Mouse (Mus musculus) CH12.LX (cell line): ENCODE measurements at regions not wholly inside any gene's neighbourhood (a gene's known extent, or its start where the extent isn't known, plus 50 kb on each side); places are given as distances from the start of the nearest gene placed in this dataset.

Experiments
- DNase-seq: peaks from one replicate; pipeline ENCODE4 v3.0.0-alpha.2; 2013; ENCODE audit errors: extremely low read depth
- H3K27ac ChIP-seq: 2 replicates; pipeline ENCODE4 v1.5.1; 2012; ENCODE audit warnings: low read depth, mild to moderate bottlenecking, control low read depth, moderate library complexity; ENCODE audit not compliant: insufficient read depth
- H3K27me3 ChIP-seq: replicated peaks from 2 replicates; pipeline ENCODE3; 2012; ENCODE audit warnings: inconsistent platforms
- H3K36me3 ChIP-seq, 2 experiments: replicated peaks in 1 of 2; 2 replicates each; pipeline versions ENCODE3 to v1.6.1; 2012; ENCODE audit warnings: inconsistent platforms in 1 of 2, low read length in 1 of 2, mild to moderate bottlenecking in 1 of 2, mixed read lengths in 1 of 2, moderate library complexity in 1 of 2; ENCODE audit not compliant: control insufficient read depth in 1 of 2, insufficient read depth in 1 of 2
- H3K4me1 ChIP-seq, 2 experiments: 2 replicates each; pipeline ENCODE4 v1.6.1; 2012; ENCODE audit warnings: inconsistent platforms in 1 of 2, moderate library complexity in 1 of 2; ENCODE audit not compliant: insufficient read depth in 2 of 2, control insufficient read depth in 1 of 2
- H3K4me2 ChIP-seq: 2 replicates; pipeline ENCODE4 v1.6.1; 2012; ENCODE audit warnings: low read depth, mild to moderate bottlenecking, control low read depth; ENCODE audit not compliant: poor library complexity, insufficient read depth, severe bottlenecking
- H3K4me3 ChIP-seq, 3 experiments: fragments of 150-350 bp in 1 of 3; sonication (generic) in 1 of 3; replicated peaks in 1 of 3; 2 replicates each; pipeline versions ENCODE3 to v1.5.1; 2011 to 2012; ENCODE audit warnings: low read depth in 2 of 3, low read length in 2 of 3, mild to moderate bottlenecking in 2 of 3, moderate library complexity in 2 of 3, control low read depth in 1 of 3, improper control_type of control experiment in 1 of 3, inconsistent platforms in 1 of 3, mixed read lengths in 1 of 3; ENCODE audit not compliant: poor library complexity in 1 of 3
- H3K79me2 ChIP-seq: replicated peaks from 2 replicates; pipeline ENCODE4 v1.6.1; 2012; ENCODE audit warnings: mild to moderate bottlenecking, moderate library complexity; ENCODE audit not compliant: control insufficient read depth, poor library complexity, insufficient read depth, severe bottlenecking; ENCODE audit errors: extremely low read depth
- H3K9ac ChIP-seq: 2 replicates; pipeline ENCODE4 v1.6.1; 2012; ENCODE audit warnings: low read depth, mild to moderate bottlenecking, control low read depth, moderate library complexity; ENCODE audit not compliant: insufficient read depth
- H3K9me3 ChIP-seq: replicated peaks from 2 replicates; pipeline ENCODE3; 2012; ENCODE audit warnings: low read length, inconsistent platforms, mixed read lengths
- BHLHE40 ChIP-seq: IDR thresholded peaks from 2 replicates; pipeline ENCODE4 v1.6.1; 2011; ENCODE audit warnings: mild to moderate bottlenecking, low read depth, low read length, improper control_type of control experiment
- CHD1 ChIP-seq: IDR thresholded peaks from 2 replicates; pipeline ENCODE4 v1.6.1; 2012; ENCODE audit warnings: low read depth, low read length, improper control_type of control experiment, inconsistent platforms
- CTCF ChIP-seq, 2 experiments: IDR thresholded peaks in 1 of 2; conservative IDR thresholded peaks in 1 of 2; 2 replicates each; pipeline ENCODE4 v1.5.1; 2011 to 2012; ENCODE audit warnings: low read depth in 2 of 2, low read length in 2 of 2, improper control_type of control experiment in 1 of 2, inconsistent platforms in 1 of 2, mild to moderate bottlenecking in 1 of 2, moderate library complexity in 1 of 2
- ELF1 ChIP-seq: IDR thresholded peaks from 2 replicates; pipeline ENCODE4 v1.6.1; 2014; ENCODE audit warnings: low read depth, mild to moderate bottlenecking, inconsistent platforms, low read length, improper control_type of control experiment
- EP300 ChIP-seq: IDR thresholded peaks from 2 replicates; pipeline ENCODE4 v1.6.1; 2011; ENCODE audit warnings: low read length, improper control_type of control experiment
- GABPA ChIP-seq: IDR thresholded peaks from 2 replicates; pipeline ENCODE4 v1.6.1; 2012; ENCODE audit warnings: low read depth, low read length, improper control_type of control experiment, inconsistent platforms; ENCODE audit not compliant: insufficient replicate concordance
- IRF4 ChIP-seq: IDR thresholded peaks from 2 replicates; pipeline ENCODE4 v1.6.1; 2014; ENCODE audit warnings: low read depth, mild to moderate bottlenecking, inconsistent platforms, low read length, improper control_type of control experiment
- JUN ChIP-seq: IDR thresholded peaks from 2 replicates; pipeline ENCODE4 v1.6.1; 2011; ENCODE audit warnings: low read depth, mild to moderate bottlenecking, low read length, improper control_type of control experiment, moderate library complexity; ENCODE audit not compliant: insufficient read depth
- KAT2A ChIP-seq: IDR thresholded peaks from 2 replicates; pipeline ENCODE4 v1.6.1; 2012; ENCODE audit warnings: low read length, improper control_type of control experiment, inconsistent platforms; ENCODE audit not compliant: insufficient replicate concordance
- MAFK ChIP-seq: IDR thresholded peaks from 2 replicates; pipeline ENCODE4 v1.6.1; 2011; ENCODE audit warnings: low read length, improper control_type of control experiment; ENCODE audit not compliant: insufficient replicate concordance
- MAX ChIP-seq: IDR thresholded peaks from 2 replicates; pipeline ENCODE4 v1.6.1; 2011; ENCODE audit warnings: low read length, improper control_type of control experiment
- MEF2A ChIP-seq: IDR thresholded peaks from 2 replicates; pipeline ENCODE4 v1.6.1; 2014; ENCODE audit warnings: low read depth, mild to moderate bottlenecking, inconsistent platforms, low read length, improper control_type of control experiment, borderline replicate concordance
- MYC ChIP-seq: IDR thresholded peaks from 2 replicates; pipeline ENCODE4 v1.6.1; 2011; ENCODE audit warnings: low read depth, mild to moderate bottlenecking, improper control_type of control experiment, low read length
- NELFE ChIP-seq: IDR thresholded peaks from 2 replicates; pipeline ENCODE4 v1.6.1; 2011; ENCODE audit warnings: low read depth, low read length, improper control_type of control experiment
- NRF1 ChIP-seq: IDR thresholded peaks from 2 replicates; pipeline ENCODE4 v1.6.1; 2014; ENCODE audit warnings: low read depth, mild to moderate bottlenecking, inconsistent platforms, low read length, improper control_type of control experiment, moderate library complexity
- POLR2A ChIP-seq: IDR thresholded peaks from 2 replicates; pipeline ENCODE4 v1.6.1; 2011; ENCODE audit warnings: low read depth, mild to moderate bottlenecking, improper control_type of control experiment, low read length
- RAD21 ChIP-seq: IDR thresholded peaks from 2 replicates; pipeline ENCODE4 v1.6.1; 2011; ENCODE audit warnings: low read depth, mild to moderate bottlenecking, low read length, improper control_type of control experiment, moderate library complexity
- SMC3 ChIP-seq: IDR thresholded peaks from 2 replicates; pipeline ENCODE4 v1.6.1; 2011; ENCODE audit warnings: low read depth, low read length, improper control_type of control experiment
- TBP ChIP-seq: conservative IDR thresholded peaks from 2 replicates; pipeline ENCODE4 v1.6.1; 2011; ENCODE audit warnings: low read depth, low read length, improper control_type of control experiment
- TCF12 ChIP-seq: IDR thresholded peaks from 2 replicates; pipeline ENCODE4 v1.6.1; 2014; ENCODE audit warnings: low read depth, mild to moderate bottlenecking, inconsistent platforms, low read length, improper control_type of control experiment
- USF2 ChIP-seq: conservative IDR thresholded peaks from 2 replicates; pipeline ENCODE4 v1.6.1; 2011; ENCODE audit warnings: low read depth, low read length, improper control_type of control experiment
- ZC3H11A ChIP-seq: IDR thresholded peaks from 2 replicates; pipeline ENCODE4 v1.6.1; 2012; ENCODE audit warnings: low read depth, mild to moderate bottlenecking, inconsistent platforms, low read length, improper control_type of control experiment
- ZKSCAN1 ChIP-seq: IDR thresholded peaks from 2 replicates; pipeline ENCODE4 v1.6.1; 2012; ENCODE audit warnings: low read depth, inconsistent platforms, low read length, improper control_type of control experiment, borderline replicate concordance
- ZNF384 ChIP-seq: IDR thresholded peaks from 2 replicates; pipeline ENCODE4 v1.6.1; 2012; ENCODE audit warnings: low read depth, low read length, improper control_type of control experiment, inconsistent platforms
- dilution Hi-C: fragments of 300-500 bp; cut with MboI; formaldehyde crosslinking; loops from 2 replicates; pipeline ENCODE4 v1.14.3; 2020; ENCODE audit warnings: low sequenced_read_pairs; ENCODE audit not compliant: extremely low pct_unique_long_range_greater_than_20kb, extremely low pct_ligation_motif_present
- in situ Hi-C: fragments of 300-500 bp; cut with MboI; formaldehyde crosslinking; loops from 3 replicates; pipeline ENCODE4 v1.14.3; 2019; ENCODE audit warnings: low sequenced_read_pairs, low pct_ligation_motif_present, low pct_unique_long_range_greater_than_20kb, mixed read lengths

DNA sequence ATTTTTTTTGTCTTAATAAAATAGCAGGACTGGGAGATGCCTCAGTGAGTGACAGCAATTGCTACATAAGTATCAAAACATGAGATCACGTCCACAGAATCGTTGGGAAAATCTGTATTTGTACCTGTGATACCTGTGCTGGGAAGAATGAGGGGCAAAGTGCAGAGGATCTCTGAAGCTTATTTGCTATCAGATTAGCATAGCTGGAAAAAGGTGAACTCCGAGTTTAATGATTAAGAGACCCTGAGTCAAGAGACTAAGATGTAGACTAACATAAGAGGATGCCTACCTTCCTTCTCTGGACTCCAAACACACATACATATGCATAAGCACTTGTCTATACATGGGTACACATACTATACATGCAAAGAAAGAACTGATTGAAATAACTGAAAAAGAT lies 710.1 kb downstream of the Plod2 start:
- H3K27me3 ChIP-seq: no peaks in the 10 kb centered on the region
- no peak overlapping the region for H3K4me3 ChIP-seq
- no peak for DNase-seq
- no peak overlapping the region for H3K27ac ChIP-seq
- H3K79me2 ChIP-seq: no peaks in the 10 kb centered on the region
- dilution Hi-C loops: no loop called here
- no peak overlapping the region for H3K4me2 ChIP-seq
- H3K9me3 ChIP-seq: no peaks in the 10 kb centered on the region
- no peaks in the 10 kb centered on the region for H3K4me1 ChIP-seq
- H3K9ac ChIP-seq: no peak overlapping the region
- no peaks in the 10 kb centered on the region for H3K36me3 ChIP-seq
- TF ChIP-seq CHD1 (no peak), EP300 (no peak), NRF1 (no peak), IRF4 (no peak), ZC3H11A (no peak), CTCF (conservative IDR thresholded peaks at IDR 0.05 in 1 of 2, IDR thresholded peaks at IDR 0.05 in 1 of 2; ENCODE audit: low read depth in 2 of 2, low read length in 2 of 2) (no peak), MYC (no peak), GABPA (no peak), BHLHE40 (no peak), USF2 (no peak), MAFK (no peak), MEF2A (no peak), JUN (no peak), NELFE (no peak), ZNF384 (no peak), ELF1 (no peak), MAX (no peak)
- TF ChIP-seq, all 38 proteins: peak for 0
- in situ Hi-C loops: no loop called here

DNA sequence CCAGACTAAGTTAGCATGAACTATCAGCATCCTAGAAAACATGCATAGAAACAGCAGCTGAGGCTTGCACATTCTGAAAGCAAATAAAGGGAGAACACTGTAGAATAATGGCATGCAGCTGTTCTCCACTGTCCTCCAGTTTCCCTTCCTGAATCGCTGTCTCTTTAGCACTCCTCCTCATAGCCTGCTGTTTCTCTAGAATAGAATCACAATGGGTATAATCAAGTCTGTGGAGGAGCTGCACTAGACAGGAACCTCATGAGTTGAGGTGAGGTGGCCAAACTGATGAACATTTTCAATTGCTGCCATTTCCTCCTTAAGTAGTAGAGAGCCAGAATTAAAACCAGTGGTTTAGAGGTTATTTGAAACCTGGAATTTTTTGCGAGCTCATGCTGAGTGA lies 755.3 kb downstream of the Plod2 start:
- dilution Hi-C loops: no loop called here

More for the DNA sequence above, 755.3 kb downstream of the Plod2 start:
- Histone ChIP-seq H3K9ac (no peak overlapping the region), H3K4me1 (no peaks in the 10 kb centered on the region), H3K4me3 (no peak overlapping the region), H3K27ac (no peak overlapping the region), H3K79me2 (no peaks in the 10 kb centered on the region; the same call in 1 of the 2 replicates), H3K36me3 (no peaks in the 10 kb centered on the region), H3K9me3 (no peaks in the 10 kb centered on the region), H3K27me3 (no peaks in the 10 kb centered on the region)
- in situ Hi-C loops: no loop called here
- TF ChIP-seq ZC3H11A (no peak), POLR2A (no peak), SMC3 (no peak), BHLHE40 (no peak), TBP (no peak), MYC (no peak), RAD21 (no peak), KAT2A (no peak), IRF4 (no peak), ZKSCAN1 (no peak), NELFE (no peak), NRF1 (no peak), TCF12 (no peak)
- TF ChIP-seq, all 38 proteins: peak for 0
- H3K4me2 ChIP-seq: no peak overlapping the region
- DNase-seq: no peak
